Mouse (Mus musculus): ENCODE results near the gene Ankrd39.

Gene Ankrd39

GRCm38 (mm10) chr1:36530962-36531361 is 16.3 kb downstream of the Ankrd39 start:
- no peak for DNase-seq (ENCODE audit: low spot score in 2 of 2)

GRCm38 (mm10) chr1:36530485-36530884 is 16.8 kb downstream of the Ankrd39 start:
- DNase-seq (ENCODE audit: low spot score in 2 of 2), result no peak

GRCm38 (mm10) chr1:36529875-36530274 is 17.4 kb downstream of the Ankrd39 start:
- DNase-seq (ENCODE audit: low spot score in 2 of 2), result no peak

DNA sequence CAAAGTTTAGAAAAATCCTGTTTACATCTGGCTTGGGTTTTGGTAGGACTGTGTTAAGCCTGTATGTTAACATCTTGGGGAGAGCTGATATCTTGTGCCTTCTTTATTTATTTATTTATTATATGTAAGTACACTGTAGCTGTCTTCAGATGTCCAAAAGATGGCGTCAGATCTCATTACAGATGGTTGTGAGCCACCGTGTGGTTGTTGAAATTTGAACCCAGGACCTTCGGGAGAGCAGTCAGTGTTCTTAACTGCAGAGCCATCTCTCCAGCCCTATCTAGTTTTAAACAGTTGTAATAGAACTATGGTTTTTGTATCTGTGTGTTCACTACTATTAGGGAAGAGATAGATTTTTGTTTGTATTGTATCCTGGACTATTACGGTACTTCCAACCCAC is 18.0 kb downstream of the Ankrd39 start:
- no peak for DNase-seq (ENCODE audit: low spot score in 2 of 2)

- no peak for DNase-seq (ENCODE audit: low spot score in 2 of 2)
These were observed 18.9 kb downstream of the Ankrd39 start for GRCm38 (mm10) chr1:36528351-36528750.

DNA sequence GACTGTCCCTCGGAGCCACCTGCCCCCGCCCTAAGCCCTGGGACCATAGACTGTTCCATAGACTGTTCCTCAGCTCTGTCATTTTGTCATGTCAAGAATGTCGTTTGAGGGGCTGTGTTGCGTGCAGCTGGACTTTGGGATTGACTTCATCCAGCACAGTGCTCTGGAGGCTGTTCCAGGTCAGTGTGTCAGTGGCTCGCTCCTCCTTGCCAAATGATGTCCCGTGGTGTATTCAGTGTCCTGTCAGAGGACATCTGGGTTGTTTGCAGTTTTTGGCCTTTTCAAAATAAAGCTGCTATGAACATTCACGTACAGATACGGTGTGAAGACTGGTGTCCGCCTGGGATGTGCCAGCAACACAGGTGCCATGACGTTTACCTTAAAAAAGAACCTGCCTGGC is 20.3 kb downstream of the Ankrd39 start:
- no peak for DNase-seq (ENCODE audit: low spot score in 2 of 2)

- no peak for DNase-seq (ENCODE audit: low spot score in 2 of 2)
These were observed 21.5 kb downstream of the Ankrd39 start for GRCm38 (mm10) chr1:36525774-36526173.

- no peak for DNase-seq (ENCODE audit: low spot score in 2 of 2)
These were observed 23.2 kb downstream of the Ankrd39 start for GRCm38 (mm10) chr1:36524058-36524457.

GRCm38 (mm10) chr1:36523332-36524013 is 23.8 kb downstream of the Ankrd39 start:
- no peak for DNase-seq (ENCODE audit: low spot score in 2 of 2)

DNA sequence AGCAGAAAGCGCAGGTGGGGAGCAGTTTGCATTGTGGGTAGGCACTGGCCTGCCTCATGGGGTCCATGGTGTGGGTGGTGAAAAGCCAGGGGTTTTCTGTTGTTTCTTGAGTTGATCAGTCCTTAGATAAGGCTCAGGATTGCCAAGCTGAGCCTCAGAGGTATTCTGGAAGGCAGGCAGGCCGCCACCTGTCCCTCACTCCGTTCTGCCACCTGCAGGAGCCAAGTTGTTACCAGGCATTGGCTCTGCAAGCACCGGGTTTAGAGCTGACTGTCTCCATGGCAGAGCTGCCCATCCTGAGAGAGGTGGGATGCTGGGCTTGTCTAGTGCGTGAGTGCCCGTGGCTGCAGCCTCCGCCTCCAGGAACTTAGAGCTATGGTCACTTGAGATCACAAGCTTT is 25.0 kb downstream of the Ankrd39 start:
- no peak for DNase-seq (ENCODE audit: low spot score in 2 of 2)

- DNase-seq (ENCODE audit: low spot score in 2 of 2), result no peak
These were observed 27.6 kb downstream of the Ankrd39 start for GRCm38 (mm10) chr1:36519626-36520025.

DNA sequence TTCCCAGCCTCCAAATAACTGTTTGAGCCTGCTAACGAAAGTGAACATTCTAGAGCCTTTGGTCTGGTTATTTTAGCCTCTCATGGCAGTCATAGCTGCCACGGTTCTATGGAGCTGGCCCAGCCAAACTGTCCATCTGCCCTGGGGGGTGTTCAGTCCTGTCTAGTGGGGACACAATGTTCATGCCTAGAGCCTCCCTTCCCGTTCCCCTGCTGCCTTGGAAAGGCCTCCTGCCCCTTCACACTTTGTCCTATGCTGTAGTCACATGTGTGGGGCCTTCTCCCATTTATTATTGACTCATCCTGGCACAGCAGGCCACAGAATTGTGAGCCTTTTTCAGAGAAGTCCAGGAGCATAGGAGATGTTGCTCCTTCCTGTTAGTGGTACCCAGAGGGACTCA is 29.0 kb downstream of the Ankrd39 start:
- DNase-seq (ENCODE audit: low spot score in 2 of 2), result no peak

DNA sequence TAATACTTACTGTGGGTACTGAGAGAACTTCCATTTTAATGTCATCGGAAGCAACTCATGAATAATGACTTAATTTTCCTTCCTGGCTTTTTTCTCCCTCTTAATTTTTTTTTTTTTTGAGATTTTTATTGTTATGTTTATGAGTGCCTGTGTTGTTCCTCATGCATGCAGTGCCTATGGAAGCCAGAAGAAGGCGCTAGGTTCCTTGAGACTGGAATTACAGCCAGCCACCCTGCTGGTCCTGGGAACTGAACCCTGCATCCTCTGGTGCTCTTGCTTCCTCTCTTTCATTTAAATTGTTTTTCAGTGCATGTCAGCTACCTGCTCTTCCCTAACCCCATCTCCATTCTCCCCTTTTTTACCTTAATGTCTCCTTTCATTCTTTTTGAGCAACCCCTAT is 33.5 kb downstream of the Ankrd39 start:
- DNase-seq (ENCODE audit: low spot score in 2 of 2), result no peak

GRCm38 (mm10) chr1:36513310-36513709 is 33.9 kb downstream of the Ankrd39 start:
- no peak for DNase-seq (ENCODE audit: low spot score in 2 of 2)

GRCm38 (mm10) chr1:36512966-36513280 is 34.3 kb downstream of the Ankrd39 start:
- DNase-seq (ENCODE audit: low spot score in 2 of 2), result no peak

DNA sequence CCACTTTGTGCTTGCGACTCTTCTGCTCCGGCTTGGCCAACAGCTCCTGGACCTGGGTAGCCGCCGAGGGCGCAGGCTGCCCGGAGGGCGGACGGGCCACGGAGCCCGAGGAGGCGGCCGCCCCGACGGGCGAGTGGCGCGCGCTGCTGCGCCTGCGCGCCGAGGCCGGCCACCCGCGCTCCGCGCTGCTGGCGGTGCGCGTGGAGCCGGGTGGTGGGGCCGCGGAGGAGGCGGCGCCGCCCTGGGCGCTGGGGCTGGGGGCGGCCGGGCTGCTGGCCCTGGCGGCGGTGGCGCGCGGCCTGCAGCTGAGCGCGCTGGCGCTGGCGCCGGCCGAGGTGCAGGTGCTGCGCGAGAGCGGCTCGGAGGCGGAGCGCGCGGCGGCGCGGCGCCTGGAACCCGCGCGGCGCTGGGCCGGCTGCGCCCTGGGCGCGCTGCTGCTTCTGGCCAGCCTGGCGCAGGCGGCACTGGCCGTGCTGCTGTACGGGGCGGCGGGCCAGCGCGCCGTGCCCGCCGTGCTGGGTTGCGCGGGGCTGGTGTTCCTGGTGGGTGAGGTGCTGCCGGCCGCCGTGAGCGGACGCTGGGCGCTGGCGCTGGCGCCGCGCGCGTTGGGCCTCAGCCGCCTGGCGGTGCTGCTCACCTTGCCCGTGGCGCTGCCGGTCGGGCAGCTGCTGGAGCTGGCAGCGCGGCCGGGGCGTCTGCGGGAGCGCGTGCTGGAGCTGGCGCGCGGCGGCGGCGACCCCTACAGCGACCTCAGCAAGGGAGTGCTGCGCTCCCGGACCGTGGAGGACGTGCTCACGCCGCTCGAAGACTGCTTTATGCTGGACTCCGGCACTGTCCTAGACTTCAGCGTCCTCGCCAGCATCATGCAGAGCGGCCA is 34.9 kb downstream of the Ankrd39 start:
- peak; percentile 25 to 33 for DNase-seq (ENCODE audit: low spot score in 2 of 2)

DNA sequence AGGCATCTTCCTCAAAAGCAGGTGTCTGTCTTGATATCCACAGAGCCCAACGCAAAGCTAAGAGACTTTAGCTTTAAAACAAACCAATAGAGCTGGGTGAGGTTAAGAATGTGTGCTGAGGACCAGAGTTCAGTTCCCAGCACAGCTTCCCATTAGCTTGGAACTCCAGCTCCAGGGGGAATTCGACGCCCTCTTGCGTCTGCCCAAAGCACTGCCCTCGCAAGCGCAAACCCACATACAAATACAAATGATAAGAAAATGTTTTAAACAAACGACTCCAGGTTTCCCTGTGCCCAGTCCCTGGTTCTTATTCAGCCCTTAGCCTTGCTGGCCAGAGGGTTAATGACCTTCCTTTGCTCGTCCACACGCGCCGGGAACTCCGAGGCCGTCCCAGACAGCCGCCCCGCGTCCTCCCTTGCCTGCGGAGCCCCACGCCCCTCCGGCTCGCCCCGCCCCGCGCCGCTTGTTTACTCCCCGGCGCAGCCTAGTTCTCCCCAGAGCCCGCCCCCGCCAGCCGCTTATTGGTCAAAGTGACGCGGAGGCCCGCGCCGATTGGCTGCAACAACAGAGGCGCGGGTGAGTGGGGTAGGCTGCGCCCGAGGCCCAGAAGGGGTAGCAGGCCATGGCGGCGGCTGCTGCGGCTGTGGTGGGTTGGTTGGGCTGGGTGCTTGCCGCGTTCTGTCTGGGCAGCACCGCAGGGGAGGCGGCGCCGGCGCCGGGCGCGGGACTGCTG is 35.8 kb downstream of the Ankrd39 start, which contains the start of gene Cnnm3:
Gene Cnnm3 (plus strand): TSS at position 579 of the 733 bp plus-strand sequence.
- DNase-seq (ENCODE audit: low spot score in 2 of 2), result peak; percentile 99 to 100

DNA sequence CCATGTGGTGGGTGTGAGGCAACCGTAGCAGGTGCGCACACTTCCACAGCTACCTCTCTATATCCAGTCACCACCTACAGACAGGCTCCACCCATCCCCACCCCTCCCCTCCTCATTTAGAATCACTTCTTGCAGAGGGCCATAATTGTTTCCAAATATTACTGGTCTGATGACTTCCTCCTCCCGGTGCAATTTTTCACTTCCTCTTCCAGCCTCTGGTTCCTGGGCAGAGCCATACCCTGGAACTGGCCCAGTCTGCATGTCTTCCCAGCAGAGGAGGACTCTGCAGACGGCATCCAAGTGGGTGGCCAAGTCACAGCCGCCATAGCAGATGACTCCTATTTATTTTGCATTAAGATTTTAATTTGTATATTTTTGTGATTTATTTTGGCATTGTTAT is 39.0 kb downstream of the Ankrd39 start:
- DNase-seq (ENCODE audit: low spot score in 2 of 2), result no peak

DNA sequence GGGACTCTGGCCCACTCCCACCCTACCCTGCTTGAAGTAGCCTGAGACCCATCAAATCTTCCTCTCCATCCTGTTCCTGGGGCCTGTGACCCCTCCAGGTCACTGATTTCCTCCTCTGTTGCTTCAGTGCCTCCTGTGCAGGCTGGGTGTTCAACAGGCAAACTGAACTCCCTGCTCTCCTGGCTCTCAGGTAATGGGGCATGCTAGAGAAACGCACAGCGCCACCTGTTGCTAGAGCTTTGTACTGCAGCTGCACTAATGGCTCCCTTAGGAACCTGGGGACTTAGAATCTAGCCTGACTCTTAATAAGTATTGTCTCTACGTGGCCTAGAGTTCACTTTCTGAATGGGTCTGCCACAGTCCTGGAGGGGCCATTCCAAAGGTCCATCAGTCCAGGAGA is 46.0 kb downstream of the Ankrd39 start:
- DNase-seq (ENCODE audit: low spot score in 2 of 2), result peak; percentile 65 to 76

- no peak for DNase-seq (ENCODE audit: low spot score in 2 of 2)
These were observed 49.9 kb downstream of the Ankrd39 start for GRCm38 (mm10) chr1:36497312-36497711.

- no peak for DNase-seq (ENCODE audit: low spot score in 2 of 2)
These were observed 50.5 kb downstream of the Ankrd39 start for GRCm38 (mm10) chr1:36496719-36497118.

GRCm38 (mm10) chr1:36493299-36493698 is 53.9 kb downstream of the Ankrd39 start:
- DNase-seq (ENCODE audit: low spot score in 2 of 2), result no peak

Data from frontal cortex, postnatal 25 days (tissue).